Mouse (Mus musculus) embryonic facial prominence, embryonic 12.5 days (tissue): ENCODE measurements around the gene Wars2. TPM values are rescaled to one million over a fixed set of nuclear protein-coding genes. Genes with fewer than 3 reads are reported as not detected.

Source experiments
- microRNA-seq: library from miRNA; unstranded; fragments of <30 nt; microRNA quantifications from one replicate; pipeline ENCODE4, GENCODE M21; 2017
- polyA plus RNA-seq: library from polyadenylated mRNA; unstranded; fragments of >200 nt; fragmentation: Nextera tagmentation; extraction: Ambion mirVana; gene quantifications from 2 replicates; pipeline ENCODE4 v1.2.1, GENCODE M21; 2016

The Wars2 gene
- polyA plus RNA-seq, 1 experiment from 2014 or later, result 9.1 TPM

Small RNA genes within 50 kb of the gene (microRNA-seq; reads per million reads assigned to microRNA genes)
- gene Mir6481, result not detected

Other genes with a start within 250 kb of the Wars2 start
- gene Hao2, start 247.8 kb upstream of the Wars2 start, polyA plus RNA-seq, result 0.15 TPM in 1 of 2 replicates, not detected in the other
- 14.5 and 15.2 TPM in 2 replicates for gene Tbx15, start 99.3 kb downstream of the Wars2 start, polyA plus RNA-seq